27 mouse cellular contexts compared by ENCODE assay signal in the genomic region with DNA sequence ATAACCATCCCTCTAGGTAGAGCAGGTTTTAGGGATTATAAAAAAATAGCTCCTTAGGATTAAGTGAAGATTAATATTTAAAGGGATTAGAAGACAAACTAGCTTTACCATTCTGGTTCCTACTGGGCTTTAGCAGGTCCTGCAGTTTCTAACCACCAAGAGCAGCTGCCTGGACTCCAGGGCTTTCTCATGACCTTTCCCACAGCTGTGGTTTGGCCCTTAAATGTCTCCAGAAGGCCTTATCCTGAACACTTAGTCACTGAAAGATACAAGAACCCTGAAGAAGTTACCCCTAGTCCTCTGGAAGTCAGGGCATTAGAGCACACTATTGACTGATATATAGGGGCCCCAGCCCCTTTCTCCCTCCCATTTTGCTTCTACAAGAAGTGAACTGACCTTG. TPM values are rescaled to one million over a fixed set of nuclear protein-coding genes. Genes with fewer than 3 reads are reported as not detected.
DNase-seq lines count a peak whose midpoint lies in the region; ATAC-seq and TF ChIP-seq lines count a peak whose summit lies in the region.
"Had no signal": no experiment of that assay in that cellular context is flagged by ENCODE, and none has a peak within 500 bp of the region (broad histone marks: within the 10 kb centered on the region; RNA-seq: fewer than 3 reads in every experiment).

No protein-coding gene starts in this region.

- H3K36me3 ChIP-seq in heart, embryonic 11.5 days (ENCODE audit: control insufficient read depth, insufficient read depth, low read length), result no peaks in the 10 kb centered on the region
- no peaks in the 10 kb centered on the region; the same call in 1 of the 2 replicates for H3K36me3 ChIP-seq in spleen, adult 2 months (ENCODE audit: control insufficient read depth, insufficient read depth, low read length)
- H3K36me3 ChIP-seq in myocyte (ENCODE audit: control insufficient read depth, insufficient read depth), result no peaks in the 10 kb centered on the region
- no peaks in the 10 kb centered on the region for H3K36me3 ChIP-seq in stomach, postnatal 0 days (ENCODE audit: control insufficient read depth, insufficient read depth, low read length)
- no peaks in the 10 kb centered on the region for H3K36me3 ChIP-seq in midbrain, embryonic 14.5 days (ENCODE audit: control insufficient read depth, insufficient read depth, low read length)
- H3K36me3 ChIP-seq: hindbrain, embryonic 12.5 days; kidney, embryonic 15.5 days; limb, embryonic 15.5 days; lung, embryonic 15.5 days had no signal

- H3ac ChIP-seq in myocyte (ENCODE audit: control insufficient read depth, insufficient read length), result no peak overlapping the region

- TF ChIP-seq CTCF in spleen, adult 2 months (IDR thresholded peaks at IDR 0.05; ENCODE audit: extremely low read depth, insufficient read depth, insufficient read length, insufficient replicate concordance), result no peak
- TF ChIP-seq CTCF in stomach, postnatal 0 days (IDR thresholded peaks at IDR 0.05; ENCODE audit: low read depth), result no peak

- TF ChIP-seq EP300 in stomach, postnatal 0 days (optimal IDR thresholded peaks at IDR 0.05), result no peak

- peak; percentile 21 for DNase-seq in heart, adult 8-10 months (ENCODE audit: low spot score)
- no peak for DNase-seq in spleen, adult 2 months (ENCODE audit: low read depth in 1 of 2, low spot score in 2 of 2)
- DNase-seq in spleen, adult 18-20 months, result no peak
- DNase-seq in adipocyte (ENCODE audit: low spot score), result peak; percentile 55
- no peak for DNase-seq in stomach, postnatal 0 days (ENCODE audit: low spot score)
- DNase-seq in midbrain, embryonic 14.5 days, result no peak
- DNase-seq: adrenal gland, postnatal 36 days; B cell, adult 2 months; cerebellum, adult 11-12 months; cerebellum, postnatal 10 days; gastrocnemius, postnatal 25 days; heart, postnatal 10 days; kidney, adult 11 months; kidney, postnatal 4 days; layer of hippocampus, adult 9-11 months; left cerebral cortex, postnatal 4 days; lung, postnatal 36 days; thymus, postnatal 36 days had no signal

- no peaks in the 10 kb centered on the region for H3K9me3 ChIP-seq in heart, embryonic 11.5 days (replicated peaks; ENCODE audit: control insufficient read depth, low read length)
- H3K9me3 ChIP-seq in stomach, postnatal 0 days (ENCODE audit: control insufficient read depth, low read length), result no peaks in the 10 kb centered on the region
- H3K9me3 ChIP-seq in midbrain, embryonic 14.5 days (ENCODE audit: control insufficient read depth, low read length), result no peaks in the 10 kb centered on the region
- H3K9me3 ChIP-seq: forebrain, embryonic 10.5 days; hindbrain, embryonic 12.5 days; kidney, embryonic 15.5 days; limb, embryonic 15.5 days; lung, embryonic 15.5 days had no signal

- H3K27ac ChIP-seq in heart, embryonic 11.5 days (ENCODE audit: low read depth, low read length), result no peak overlapping the region
- peak overlapping the region; percentile 26 for H3K27ac ChIP-seq in spleen, adult 2 months (ENCODE audit: insufficient read depth, low read length)
- no peak overlapping the region for H3K27ac ChIP-seq in stomach, postnatal 0 days (replicated peaks)
- no peak overlapping the region for H3K27ac ChIP-seq in midbrain, embryonic 14.5 days (replicated peaks; ENCODE audit: low read depth, low read length)
- H3K27ac ChIP-seq: forebrain, embryonic 10.5 days; hindbrain, embryonic 12.5 days; kidney, embryonic 15.5 days; left cerebral cortex, adult 2 months; limb, embryonic 15.5 days had no signal

- no peaks in the 10 kb centered on the region for H3K79me2 ChIP-seq in myocyte (ENCODE audit: control insufficient read depth, insufficient read depth)

- ATAC-seq in heart, embryonic 11.5 days (replicated peaks; ENCODE audit: insufficient number of reproducible peaks, low FRiP score, low TSS enrichment), result no peak
- ATAC-seq in stomach, postnatal 0 days (ENCODE audit: low FRiP score, low TSS enrichment), result no peak
- no peak for ATAC-seq in midbrain, embryonic 14.5 days (ENCODE audit: low FRiP score, low TSS enrichment)
- ATAC-seq: forebrain, embryonic 16.5 days had no signal

- no peaks in the 10 kb centered on the region for H3K27me3 ChIP-seq in heart, embryonic 11.5 days (ENCODE audit: control insufficient read depth, insufficient read depth, low read length)
- no peaks in the 10 kb centered on the region for H3K27me3 ChIP-seq in spleen, adult 2 months (ENCODE audit: control insufficient read depth, insufficient read depth, low read length)
- peaks cover 25% of the 10 kb centered on the region for H3K27me3 ChIP-seq in myocyte (ENCODE audit: control insufficient read depth, insufficient read depth, insufficient read length)
- H3K27me3 ChIP-seq in stomach, postnatal 0 days (ENCODE audit: control insufficient read depth, insufficient read depth, low read length), result no peaks in the 10 kb centered on the region
- H3K27me3 ChIP-seq in midbrain, embryonic 14.5 days (ENCODE audit: control insufficient read depth, insufficient read depth, low read length), result no peaks in the 10 kb centered on the region
- H3K27me3 ChIP-seq: hindbrain, embryonic 12.5 days; kidney, embryonic 15.5 days; limb, embryonic 15.5 days; lung, embryonic 15.5 days had no signal

- no peak overlapping the region for H3K9ac ChIP-seq in heart, embryonic 11.5 days (ENCODE audit: low read depth, low read length)
- H3K9ac ChIP-seq in stomach, postnatal 0 days (ENCODE audit: low read length), result no peak overlapping the region
- H3K9ac ChIP-seq in midbrain, embryonic 14.5 days (replicated peaks; ENCODE audit: low read length), result no peak overlapping the region
- H3K9ac ChIP-seq: hindbrain, embryonic 12.5 days; kidney, embryonic 15.5 days; limb, embryonic 15.5 days; lung, embryonic 15.5 days had no signal

- TF ChIP-seq POLR2A in spleen, adult 2 months (IDR thresholded peaks at IDR 0.05; ENCODE audit: low read depth, low read length), result no peak
- no peak for TF ChIP-seq POLR2A in myocyte (IDR thresholded peaks at IDR 0.05; ENCODE audit: insufficient read length, low read depth)

- no peak overlapping the region for H3K4me2 ChIP-seq in heart, embryonic 11.5 days
- no peak overlapping the region for H3K4me2 ChIP-seq in myocyte (ENCODE audit: low read depth)
- H3K4me2 ChIP-seq in stomach, postnatal 0 days (replicated peaks; ENCODE audit: low read depth), result no peak overlapping the region
- H3K4me2 ChIP-seq in midbrain, embryonic 14.5 days (ENCODE audit: low read length), result no peak overlapping the region
- H3K4me2 ChIP-seq: hindbrain, embryonic 12.5 days; kidney, embryonic 15.5 days; limb, embryonic 15.5 days; lung, embryonic 15.5 days had no signal

- peaks cover 6% of the 10 kb centered on the region; the same call in 1 of the 2 replicates for H3K4me1 ChIP-seq in heart, embryonic 11.5 days (ENCODE audit: control insufficient read depth, insufficient read depth, low read length)
- peaks cover 41% of the 10 kb centered on the region for H3K4me1 ChIP-seq in spleen, adult 2 months (ENCODE audit: control insufficient read depth, insufficient read depth, insufficient read length)
- no peaks in the 10 kb centered on the region for H3K4me1 ChIP-seq in stomach, postnatal 0 days (replicated peaks; ENCODE audit: control insufficient read depth, insufficient read depth)
- no peaks in the 10 kb centered on the region for H3K4me1 ChIP-seq in midbrain, embryonic 14.5 days (ENCODE audit: control insufficient read depth, insufficient read depth, low read length)
- H3K4me1 ChIP-seq: lung, embryonic 15.5 days had no signal

- H3K4me3 ChIP-seq in heart, embryonic 11.5 days (ENCODE audit: low read depth, low read length), result no peak overlapping the region
- no peak overlapping the region for H3K4me3 ChIP-seq in spleen, adult 2 months (ENCODE audit: extremely low read depth, insufficient read depth, insufficient read length)
- H3K4me3 ChIP-seq in myocyte, result no peak overlapping the region
- no peak overlapping the region for H3K4me3 ChIP-seq in stomach, postnatal 0 days (ENCODE audit: low read depth, low read length)
- no peak overlapping the region for H3K4me3 ChIP-seq in midbrain, embryonic 14.5 days (replicated peaks; ENCODE audit: low read depth, low read length)
- H3K4me3 ChIP-seq: forebrain, embryonic 10.5 days; hindbrain, embryonic 12.5 days; kidney, embryonic 15.5 days; left cerebral cortex, adult 2 months; limb, embryonic 15.5 days; lung, embryonic 15.5 days had no signal

TF ChIP-seq in myocyte, 11 proteins besides CTCF, POLR2A, EP300 and RAD21:
- no peak for TF ChIP-seq TCF3 (IDR thresholded peaks at IDR 0.05; ENCODE audit: insufficient read length, low read depth)
- no peak for TF ChIP-seq E2F4 (IDR thresholded peaks at IDR 0.05; ENCODE audit: insufficient read depth)
- TF ChIP-seq MYOD1 (IDR thresholded peaks at IDR 0.05; ENCODE audit: control insufficient read depth in 1 of 3, insufficient read length in 2 of 3, low read depth in 2 of 3), result peak in 1 of 3 experiments; percentile 40
- no peak for TF ChIP-seq MAX (IDR thresholded peaks at IDR 0.05; ENCODE audit: low read depth)
- TF ChIP-seq REST (IDR thresholded peaks at IDR 0.05; ENCODE audit: insufficient read depth, insufficient read length), result no peak
- TF ChIP-seq MYOG (IDR thresholded peaks at IDR 0.05; ENCODE audit: control insufficient read depth in 1 of 3, insufficient read depth in 1 of 3, insufficient read length in 2 of 3, low read depth in 2 of 3), result peak in 2 of 3 experiments; percentile 50 to 54

RNA-seq across cellular contexts. Expression of gene Nup210, which starts 7.1 kb away (rescaled TPM):
- 1 to 10 TPM; 2.9 to 5.5 (median 3.2) TPM for total RNA-seq in heart, adult 8-10 months (2022)
- 5.1 and 5.6 TPM in 2 replicates for polyA plus RNA-seq in heart, embryonic 11.5 days (2014; fragmentation: Nextera tagmentation; extraction: Ambion mirVana)
- 176 and 180 TPM in 2 replicates for polyA plus RNA-seq in spleen, adult 2 months (2012; rRNA removed)
- polyA plus RNA-seq in myocyte (2012; fragmentation: generic; extraction: Trizol), result 0.31 TPM
- 2.2 and 2.4 TPM in 2 replicates for polyA plus RNA-seq in stomach, postnatal 0 days (2015; fragmentation: Nextera tagmentation; extraction: Ambion mirVana)
- polyA plus RNA-seq in midbrain, embryonic 14.5 days (2014; fragmentation: Nextera tagmentation; extraction: Ambion mirVana), result 17.1 and 28.0 TPM in 2 replicates

RNA-seq across cellular contexts. Expression of gene Hdac11, which starts 47.0 kb away (rescaled TPM):
- 10 to 100 TPM; 20.1 to 24.7 (median 23.3) TPM for total RNA-seq in heart, adult 8-10 months (2022)
- polyA plus RNA-seq in heart, embryonic 11.5 days (2014; fragmentation: Nextera tagmentation; extraction: Ambion mirVana), result 7.9 TPM in 2 replicates
- 8.3 and 8.9 TPM in 2 replicates for polyA plus RNA-seq in spleen, adult 2 months (2012; rRNA removed)
- 39.3 TPM for polyA plus RNA-seq in myocyte (2012; fragmentation: generic; extraction: Trizol)
- 6.5 and 7.1 TPM in 2 replicates for polyA plus RNA-seq in stomach, postnatal 0 days (2015; fragmentation: Nextera tagmentation; extraction: Ambion mirVana)
- 42.1 and 50.3 TPM in 2 replicates for polyA plus RNA-seq in midbrain, embryonic 14.5 days (2014; fragmentation: Nextera tagmentation; extraction: Ambion mirVana)

Comparison
In these comparisons a context has a peak if more than half of its experiments do, and no peak if none do; other contexts are left out.
1. DNase-seq: peak in heart, adult 8-10 months (single experiment) and adipocyte (single experiment); none in spleen, adult 2 months (0 of 2), spleen, adult 18-20 months (0 of 2), stomach, postnatal 0 days (single experiment) and midbrain, embryonic 14.5 days (single experiment).